Mouse (Mus musculus) stomach, embryonic 14.5 days (tissue): ENCODE results near the gene Apobec2. TPM values are rescaled to one million over a fixed set of nuclear protein-coding genes. Genes with fewer than 3 reads are reported as not detected.

ENCODE experiments used
- ATAC-seq: fragments of 200-750 bp; cut with Nextera tagmentation; 2 replicates; pipeline ENCODE4 v1.8.0; 2017; ENCODE audit warnings: low read depth, moderate TSS enrichment; ENCODE audit not compliant: insufficient number of reproducible peaks, insufficient read depth, low FRiP score
- H3K27ac ChIP-seq: fragments of 300-500 bp; sonication (generic); 2 replicates; pipeline ENCODE4 v1.5.1; 2014; ENCODE audit warnings: mild to moderate bottlenecking, low read length, moderate library complexity, mixed read lengths
- H3K27me3 ChIP-seq: fragments of 300-500 bp; sonication (generic); 2 replicates; pipeline ENCODE4 v1.6.1; 2014; ENCODE audit warnings: low read length, control low read depth, mixed read lengths; ENCODE audit not compliant: control insufficient read depth, insufficient read depth
- H3K36me3 ChIP-seq: fragments of 300-500 bp; sonication (generic); 2 replicates; pipeline ENCODE4 v1.6.1; 2014; ENCODE audit warnings: mild to moderate bottlenecking, control low read depth, low read length, moderate library complexity, mixed read lengths; ENCODE audit not compliant: control insufficient read depth, insufficient read depth
- H3K4me1 ChIP-seq: fragments of 300-500 bp; sonication (generic); 2 replicates; pipeline ENCODE4 v1.6.1; 2014; ENCODE audit warnings: low read length, control low read depth, mixed read lengths; ENCODE audit not compliant: control insufficient read depth, insufficient read depth
- H3K4me2 ChIP-seq: fragments of 300-500 bp; sonication (generic); replicated peaks from 2 replicates; pipeline ENCODE4 v1.6.1; 2014; ENCODE audit warnings: low read depth, low read length, control low read depth
- H3K4me3 ChIP-seq: fragments of 300-500 bp; sonication (generic); 2 replicates; pipeline ENCODE4 v1.5.1; 2014; ENCODE audit warnings: low read depth, low read length, control low read depth
- H3K9ac ChIP-seq: fragments of 300-500 bp; sonication (generic); replicated peaks from 2 replicates; pipeline ENCODE4 v1.6.1; 2014; ENCODE audit warnings: low read depth, mild to moderate bottlenecking, control low read depth, low read length, moderate library complexity, mixed read lengths
- H3K9me3 ChIP-seq: fragments of 300-500 bp; sonication (generic); 2 replicates; pipeline ENCODE4 v1.6.1; 2016; ENCODE audit warnings: low read depth, low read length, control low read depth; ENCODE audit not compliant: control insufficient read depth
- WGBS: fragments of 180-500 bp; shearing (Covaris S2); extraction: QIAGEN DNeasy Blood & Tissue Kit; methylation state at CpG from one replicate; pipeline ENCODE4 v1.1.7; 2014; 5-methylcytosine and 5-hydroxymethylcytosine counted together
- polyA plus RNA-seq: library from polyadenylated mRNA; unstranded; fragments of >200 nt; fragmentation: Nextera tagmentation; extraction: Ambion mirVana; gene quantifications from 2 replicates; pipeline ENCODE4 v1.2.1, GENCODE M21; 2014

Apobec2 gene
- polyA plus RNA-seq, 1 experiment from 2014 or later = 2.9 TPM

GRCm38 (mm10) chr17:48457971-48458653 lies 25.4 kb upstream of the Apobec2 start:
- Histone ChIP-seq H3K27ac (peak overlapping the region; percentile 61; the same call in 1 of the 2 replicates), H3K4me2 (no peak overlapping the region; the same call in 1 of the 2 replicates), H3K36me3 (no peaks in the 10 kb centered on the region), H3K27me3 (no peaks in the 10 kb centered on the region), H3K4me1 (no peaks in the 10 kb centered on the region), H3K9ac (no peak overlapping the region), H3K9me3 (no peaks in the 10 kb centered on the region), H3K4me3 (no peak overlapping the region)
- peak; percentile 71 for ATAC-seq
- 60% methylated on average over 13 of the region's 13 CpGs for WGBS

GRCm38 (mm10) chr17:48455955-48456354 lies 23.2 kb upstream of the Apobec2 start:
- WGBS = 77% methylated on average over 2 of the region's 2 CpGs
- peak; percentile 31; the same call in 1 of the 2 replicates for ATAC-seq
- H3K4me1 ChIP-seq = no peaks in the 10 kb centered on the region
- H3K4me3 ChIP-seq = no peak overlapping the region
- H3K36me3 ChIP-seq = no peaks in the 10 kb centered on the region
- no peaks in the 10 kb centered on the region for H3K27me3 ChIP-seq
- no peak overlapping the region for H3K27ac ChIP-seq
- H3K4me2 ChIP-seq = no peak overlapping the region
- H3K9ac ChIP-seq = no peak overlapping the region
- no peaks in the 10 kb centered on the region for H3K9me3 ChIP-seq

GRCm38 (mm10) chr17:48454688-48455087 lies 22.0 kb upstream of the Apobec2 start, which contains the start of gene Unc5cl:
TSS of gene Unc5cl (plus strand) at chr17:48454901.
- peak within 1 kb of the TSS; percentile 7; the same call in 1 of the 2 replicates for H3K4me3 ChIP-seq
- no peak within 1 kb of the TSS for H3K9ac ChIP-seq
- H3K4me1 ChIP-seq = no peaks in the 10 kb centered on the region
- no peaks in the 10 kb centered on the region for H3K27me3 ChIP-seq
- ATAC-seq = 0 out of 2 replicates have a peak, but pooled peaks have one; percentile 26
- 0 out of 2 replicates have a peak within 1 kb of the TSS, but pooled peaks have one; percentile 18 for H3K4me2 ChIP-seq
- no peaks in the 10 kb centered on the region for H3K36me3 ChIP-seq
- 57% methylated on average over 11 of the region's 11 CpGs for WGBS
- H3K27ac ChIP-seq = no peak within 1 kb of the TSS
- no peaks in the 10 kb centered on the region for H3K9me3 ChIP-seq

GRCm38 (mm10) chr17:48454190-48454589 lies 21.5 kb upstream of the Apobec2 start:
- H3K27ac ChIP-seq = no peak overlapping the region
- no peak overlapping the region for H3K9ac ChIP-seq
- no peaks in the 10 kb centered on the region for H3K36me3 ChIP-seq
- 0 out of 2 replicates have a peak overlapping the region, but pooled peaks have one; percentile 18 for H3K4me2 ChIP-seq
- no peak for ATAC-seq
- 45% methylated on average over 7 of the region's 7 CpGs for WGBS
- H3K27me3 ChIP-seq = no peaks in the 10 kb centered on the region
- peak overlapping the region; percentile 7; the same call in 1 of the 2 replicates for H3K4me3 ChIP-seq
- H3K4me1 ChIP-seq = no peaks in the 10 kb centered on the region
- no peaks in the 10 kb centered on the region for H3K9me3 ChIP-seq

- Histone ChIP-seq H3K9ac (no peak overlapping the region), H3K36me3 (no peaks in the 10 kb centered on the region), H3K27ac (no peak overlapping the region), H3K4me1 (no peaks in the 10 kb centered on the region), H3K27me3 (no peaks in the 10 kb centered on the region), H3K4me3 (no peak overlapping the region), H3K9me3 (no peaks in the 10 kb centered on the region), H3K4me2 (no peak overlapping the region)
- 75% methylated on average over 7 of the region's 7 CpGs for WGBS
- no peak for ATAC-seq
These were observed 20.8 kb upstream of the Apobec2 start for GRCm38 (mm10) chr17:48453489-48453888.

- WGBS = 66% methylated on average over 9 of the region's 9 CpGs
- Histone ChIP-seq H3K27me3 (no peaks in the 10 kb centered on the region), H3K9ac (no peak overlapping the region), H3K4me2 (no peak overlapping the region), H3K36me3 (no peaks in the 10 kb centered on the region), H3K4me3 (no peak overlapping the region), H3K9me3 (no peaks in the 10 kb centered on the region), H3K27ac (no peak overlapping the region), H3K4me1 (no peaks in the 10 kb centered on the region)
- no peak for ATAC-seq
These were observed 19.2 kb upstream of the Apobec2 start for GRCm38 (mm10) chr17:48451753-48452444.

- peak; percentile 34; the same call in 1 of the 2 replicates for ATAC-seq
These were observed 18.6 kb upstream of the Apobec2 start, which contains the start of gene Tspo2 for GRCm38 (mm10) chr17:48451353-48451675. TSS of gene Tspo2 (minus strand) at chr17:48451522.

GRCm38 (mm10) chr17:48450666-48451352 lies 18.1 kb upstream of the Apobec2 start:
- 79% methylated on average over 13 of the region's 13 CpGs for WGBS
- H3K36me3 ChIP-seq = no peaks in the 10 kb centered on the region
- no peak overlapping the region for H3K4me2 ChIP-seq
- ATAC-seq = peak; percentile 73; the same call in 1 of the 2 replicates
- no peaks in the 10 kb centered on the region for H3K4me1 ChIP-seq
- no peaks in the 10 kb centered on the region for H3K27me3 ChIP-seq
- H3K4me3 ChIP-seq = no peak overlapping the region
- no peak overlapping the region for H3K9ac ChIP-seq
- H3K9me3 ChIP-seq = no peaks in the 10 kb centered on the region
- H3K27ac ChIP-seq = no peak overlapping the region

More at GRCm38 (mm10) chr17:48451353-48451675, 18.6 kb upstream of the Apobec2 start, which contains the start of gene Tspo2:
- H3K4me1 ChIP-seq = no peaks in the 10 kb centered on the region
- H3K27me3 ChIP-seq = no peaks in the 10 kb centered on the region
- no peaks in the 10 kb centered on the region for H3K9me3 ChIP-seq
- 45% methylated on average over 7 of the region's 7 CpGs for WGBS
- no peaks in the 10 kb centered on the region for H3K36me3 ChIP-seq
- no peak within 1 kb of the TSS for H3K4me3 ChIP-seq
- H3K9ac ChIP-seq = no peak within 1 kb of the TSS
- H3K4me2 ChIP-seq = no peak within 1 kb of the TSS
- no peak within 1 kb of the TSS for H3K27ac ChIP-seq
